Mouse (Mus musculus): ENCODE measurements around the gene Matn3. TPM values are rescaled to one million over a fixed set of nuclear protein-coding genes. Genes with fewer than 3 reads are reported as not detected.

Gene Matn3
- polyA plus RNA-seq (2011; ENCODE audit: insufficient read depth, insufficient read length, low replicate concordance, missing spikeins), result 0.67 TPM in 1 of 2 replicates, not detected in the other

DNA sequence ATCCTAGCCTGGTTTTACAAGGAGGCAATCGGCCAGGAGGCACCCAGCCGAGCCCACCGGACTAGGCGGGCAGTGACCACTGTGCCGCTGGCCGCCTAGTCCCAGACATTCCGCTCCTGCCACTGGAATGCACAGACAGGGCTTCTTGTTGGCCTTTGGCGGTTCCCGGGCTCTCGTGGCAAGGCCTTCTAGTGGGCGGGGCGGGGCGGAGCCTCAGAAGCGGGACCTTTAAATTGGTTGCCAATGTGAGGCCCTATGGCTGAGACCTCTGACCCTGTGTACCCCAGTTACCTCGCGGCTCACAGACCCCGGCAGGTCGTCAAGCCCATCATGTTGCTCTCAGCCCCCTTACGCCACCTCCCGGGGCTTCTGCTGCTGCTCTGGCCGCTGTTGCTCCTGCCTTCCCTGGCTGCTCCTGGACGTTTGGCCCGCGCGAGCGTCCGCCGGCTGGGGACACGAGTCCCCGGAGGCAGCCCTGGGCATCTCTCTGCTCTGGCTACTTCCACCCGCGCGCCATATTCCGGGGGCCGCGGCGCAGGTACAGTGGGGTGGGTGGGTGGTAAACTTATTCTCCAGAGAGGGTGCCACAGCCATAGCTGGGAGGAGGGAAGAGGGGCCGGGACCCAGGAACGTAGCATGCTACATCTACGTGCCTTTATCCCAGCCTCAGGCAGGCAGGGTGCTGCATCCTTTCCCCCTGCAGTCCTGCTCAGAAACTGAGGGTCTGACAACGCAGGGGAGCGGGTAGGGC, at the start of gene Matn3:
Gene Matn3 (plus strand): TSS at position 216 of the 751 bp plus-strand sequence.
- no peak within 1 kb of the TSS for H3K27ac ChIP-seq (ENCODE audit: control insufficient read depth, insufficient read depth, low read depth, low read length, poor library complexity)

DNA sequence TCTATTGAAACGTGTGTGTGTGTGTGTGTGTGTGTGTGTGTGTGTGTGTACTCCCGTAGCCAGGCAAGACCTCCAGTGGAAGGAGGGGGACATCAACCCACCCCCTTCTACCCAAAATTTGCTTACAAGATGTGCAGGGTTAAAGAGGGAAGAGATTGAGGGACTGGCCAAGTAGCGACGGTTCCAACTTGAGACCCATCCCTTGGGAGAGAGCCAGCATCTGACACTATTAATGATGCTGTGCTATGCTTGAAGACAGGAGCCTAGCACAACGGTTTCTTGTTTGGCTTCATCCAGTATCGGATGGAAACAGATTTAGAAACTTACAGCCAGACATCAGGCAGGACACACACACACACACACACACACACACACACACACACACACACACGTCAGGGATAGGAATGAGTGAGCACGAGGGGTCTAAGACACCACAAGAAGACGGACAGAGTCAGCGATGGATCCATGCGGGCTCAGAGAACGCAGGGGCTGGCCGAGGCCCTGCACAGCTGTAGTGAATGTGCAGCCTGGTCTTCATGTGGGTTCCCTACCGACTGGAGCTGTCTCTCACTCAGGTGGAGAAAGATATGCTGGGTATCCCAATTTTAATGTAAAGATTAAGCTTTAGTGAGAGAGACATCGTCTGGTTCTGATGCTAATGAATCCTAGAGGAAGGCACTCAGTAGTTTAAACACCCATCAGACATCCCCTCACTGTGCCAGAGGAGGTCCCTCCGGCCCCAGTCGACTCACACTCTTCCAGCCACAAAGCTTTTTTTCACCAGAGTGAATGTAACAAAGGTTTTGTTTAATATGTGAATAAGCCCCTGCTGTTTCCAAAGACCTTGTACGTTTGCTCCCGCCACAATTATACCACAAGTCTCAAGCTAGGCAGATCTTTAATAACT, 48.6 kb upstream of the Matn3 start:
- no peaks in the 10 kb centered on the region; the same call in none of the 2 replicates for H3K4me1 ChIP-seq (ENCODE audit: control insufficient read depth, insufficient read depth, low read length)
- 78% methylated on average over 19 of the region's 19 CpGs for WGBS
- no peak overlapping the region for H3K4me3 ChIP-seq (replicated peaks; ENCODE audit: control insufficient read depth, low read depth, low read length)
- TF ChIP-seq CTCF (IDR thresholded peaks at IDR 0.05; ENCODE audit: control insufficient read depth, insufficient read depth, low read length) (no peak), POLR2A (IDR thresholded peaks at IDR 0.05; ENCODE audit: borderline replicate concordance, control insufficient read depth, low read depth, low read length) (no peak)
- H3K27ac ChIP-seq (ENCODE audit: control insufficient read depth, insufficient read depth, low read depth, low read length, poor library complexity), result no peak overlapping the region

More for the DNA sequence above, at the start of gene Matn3:
- TF ChIP-seq CTCF (IDR thresholded peaks at IDR 0.05; ENCODE audit: control insufficient read depth, insufficient read depth, low read length) (no peak), POLR2A (IDR thresholded peaks at IDR 0.05; ENCODE audit: borderline replicate concordance, control insufficient read depth, low read depth, low read length) (no peak)
- WGBS, result 6% methylated on average over 42 of the region's 42 CpGs
- Histone ChIP-seq H3K4me3 (replicated peaks; ENCODE audit: control insufficient read depth, low read depth, low read length) (no peak within 1 kb of the TSS), H3K4me1 (ENCODE audit: control insufficient read depth, insufficient read depth, low read length) (no peaks in the 10 kb centered on the region; the same call in 1 of the 2 replicates)

DNA sequence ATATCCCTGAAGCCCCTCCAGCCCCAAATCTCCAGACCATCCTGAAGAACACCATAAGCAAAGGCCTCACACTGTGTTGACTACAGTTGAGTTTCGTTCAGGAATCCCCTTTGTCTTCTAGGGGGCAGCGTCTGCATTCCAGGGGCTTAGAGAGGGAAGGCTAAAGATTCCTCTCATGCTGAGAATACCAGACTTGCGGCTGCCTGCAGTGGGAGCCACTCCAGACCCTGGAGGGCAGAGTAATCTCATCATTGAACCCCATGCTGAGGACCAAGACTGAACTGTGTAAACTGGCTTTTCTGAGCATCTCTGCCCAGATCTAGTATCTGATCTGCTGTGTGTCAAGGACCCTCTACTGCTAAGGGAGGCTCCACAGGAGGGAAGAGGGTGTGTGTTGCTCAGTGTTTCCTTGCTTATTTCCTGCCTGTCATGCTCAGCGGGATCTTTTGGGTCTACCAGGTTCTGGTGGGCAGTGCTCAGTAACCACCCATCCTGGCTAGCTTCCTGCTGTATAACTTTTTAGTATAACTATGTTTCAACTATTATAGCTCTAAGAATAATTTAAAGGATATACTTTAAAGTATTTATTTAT, 47.5 kb upstream of the Matn3 start:
- Histone ChIP-seq H3K27ac (ENCODE audit: control insufficient read depth, insufficient read depth, low read depth, low read length, poor library complexity) (no peak overlapping the region), H3K4me1 (ENCODE audit: control insufficient read depth, insufficient read depth, low read length) (no peaks in the 10 kb centered on the region; the same call in none of the 2 replicates), H3K4me3 (replicated peaks; ENCODE audit: control insufficient read depth, low read depth, low read length) (no peak overlapping the region)
- 62% methylated on average over 4 of the region's 4 CpGs for WGBS
- TF ChIP-seq CTCF (IDR thresholded peaks at IDR 0.05; ENCODE audit: control insufficient read depth, insufficient read depth, low read length) (no peak), POLR2A (IDR thresholded peaks at IDR 0.05; ENCODE audit: borderline replicate concordance, control insufficient read depth, low read depth, low read length) (no peak)

DNA sequence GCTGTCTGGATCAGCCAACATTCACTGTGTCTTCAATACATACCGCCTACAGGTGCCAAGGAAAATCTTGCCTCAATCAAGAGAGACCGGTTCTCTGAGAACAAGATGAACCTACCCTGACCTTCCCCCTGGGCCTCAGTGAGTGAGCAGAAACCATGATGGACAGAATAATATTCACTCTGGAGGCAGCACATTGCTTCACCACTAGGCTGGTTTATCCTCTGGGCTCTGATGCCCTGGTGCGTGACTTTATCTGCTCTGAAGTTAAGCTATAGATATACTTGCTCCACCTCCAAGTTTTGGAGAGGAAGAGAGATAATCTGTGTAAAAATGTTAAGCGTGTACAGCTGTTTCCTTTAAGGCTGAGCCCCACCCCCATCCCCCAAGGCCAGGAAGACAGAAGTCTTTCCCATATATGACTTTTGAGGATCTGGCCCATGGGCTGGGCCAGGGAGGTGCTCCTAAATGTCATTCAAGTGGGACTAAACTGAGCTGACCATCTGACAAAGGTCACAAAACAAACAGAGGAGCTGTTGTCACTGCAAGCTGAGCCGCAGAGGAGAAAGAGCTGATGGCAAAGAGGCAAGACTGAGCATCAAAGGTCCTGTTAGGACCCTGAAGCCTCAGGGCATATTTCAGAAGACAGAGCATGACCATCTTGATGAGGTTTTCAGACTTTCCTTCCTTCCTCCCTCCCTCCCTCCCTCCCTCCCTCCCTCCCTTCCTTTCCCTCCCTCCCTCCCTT, 46.6 kb upstream of the Matn3 start:
- no peak for TF ChIP-seq POLR2A (IDR thresholded peaks at IDR 0.05; ENCODE audit: borderline replicate concordance, control insufficient read depth, low read depth, low read length)
- TF ChIP-seq CTCF (IDR thresholded peaks at IDR 0.05; ENCODE audit: control insufficient read depth, insufficient read depth, low read length), result no peak

DNA sequence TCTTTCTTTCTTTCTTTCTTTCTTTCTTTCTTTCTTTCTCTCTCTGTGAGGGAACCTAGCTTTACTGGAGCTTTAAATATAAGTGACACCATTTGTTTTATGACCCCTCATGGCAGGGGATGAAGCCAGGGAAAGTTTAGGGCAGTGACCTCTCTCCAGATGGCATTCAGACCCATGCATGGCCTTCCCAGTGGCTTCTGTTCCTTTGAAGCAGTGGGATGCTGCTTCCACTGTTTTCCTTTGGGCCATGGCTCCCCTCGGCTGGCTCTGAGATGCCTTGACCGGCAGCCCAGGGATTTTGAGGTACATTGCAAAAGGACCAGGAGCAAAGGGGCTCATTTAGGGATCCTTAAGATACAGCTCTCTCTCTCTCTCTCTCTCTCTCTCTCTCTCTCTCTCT, 45.8 kb upstream of the Matn3 start:
- Histone ChIP-seq H3K27ac (ENCODE audit: control insufficient read depth, insufficient read depth, low read depth, low read length, poor library complexity) (no peak overlapping the region), H3K4me3 (replicated peaks; ENCODE audit: control insufficient read depth, low read depth, low read length) (no peak overlapping the region), H3K4me1 (ENCODE audit: control insufficient read depth, insufficient read depth, low read length) (no peaks in the 10 kb centered on the region; the same call in none of the 2 replicates)
- no peak for TF ChIP-seq POLR2A (IDR thresholded peaks at IDR 0.05; ENCODE audit: borderline replicate concordance, control insufficient read depth, low read depth, low read length)
- TF ChIP-seq CTCF (IDR thresholded peaks at IDR 0.05; ENCODE audit: control insufficient read depth, insufficient read depth, low read length), result no peak
- WGBS, result 81% methylated on average over 2 of the region's 2 CpGs

More for the DNA sequence above, 46.6 kb upstream of the Matn3 start:
- Histone ChIP-seq H3K4me3 (replicated peaks; ENCODE audit: control insufficient read depth, low read depth, low read length) (no peak overlapping the region), H3K4me1 (ENCODE audit: control insufficient read depth, insufficient read depth, low read length) (no peaks in the 10 kb centered on the region; the same call in none of the 2 replicates), H3K27ac (ENCODE audit: control insufficient read depth, insufficient read depth, low read depth, low read length, poor library complexity) (no peak overlapping the region)
- 47% methylated on average over 5 of the region's 5 CpGs for WGBS

DNA sequence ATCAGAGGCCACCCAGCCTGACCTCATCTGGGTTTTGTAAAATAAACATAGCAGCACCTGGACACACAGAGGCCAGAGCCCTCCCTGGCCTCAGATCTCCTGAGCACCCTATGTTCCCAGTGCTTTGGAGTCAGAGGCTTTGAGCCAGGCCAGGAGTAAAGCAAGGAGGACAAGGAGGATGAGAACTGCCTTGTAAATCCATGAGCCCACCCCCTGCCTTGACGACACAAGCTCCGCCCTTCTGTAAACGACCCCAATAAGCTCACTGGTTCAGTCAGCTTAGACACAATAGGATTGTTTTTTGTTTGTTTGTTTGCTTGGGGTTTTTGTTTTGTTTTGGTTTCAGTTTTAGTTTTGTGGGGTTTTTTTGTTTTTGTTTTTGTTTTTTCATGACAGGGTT, 45.2 kb upstream of the Matn3 start:
- no peak overlapping the region for H3K4me3 ChIP-seq (replicated peaks; ENCODE audit: control insufficient read depth, low read depth, low read length)
- no peak overlapping the region for H3K27ac ChIP-seq (ENCODE audit: control insufficient read depth, insufficient read depth, low read depth, low read length, poor library complexity)
- whole genome bisulfite sequencing, result 72% methylated on average over 3 of the region's 3 CpGs
- no peak for TF ChIP-seq POLR2A (IDR thresholded peaks at IDR 0.05; ENCODE audit: borderline replicate concordance, control insufficient read depth, low read depth, low read length)
- no peak for TF ChIP-seq CTCF (IDR thresholded peaks at IDR 0.05; ENCODE audit: control insufficient read depth, insufficient read depth, low read length)
- no peaks in the 10 kb centered on the region; the same call in none of the 2 replicates for H3K4me1 ChIP-seq (ENCODE audit: control insufficient read depth, insufficient read depth, low read length)

DNA sequence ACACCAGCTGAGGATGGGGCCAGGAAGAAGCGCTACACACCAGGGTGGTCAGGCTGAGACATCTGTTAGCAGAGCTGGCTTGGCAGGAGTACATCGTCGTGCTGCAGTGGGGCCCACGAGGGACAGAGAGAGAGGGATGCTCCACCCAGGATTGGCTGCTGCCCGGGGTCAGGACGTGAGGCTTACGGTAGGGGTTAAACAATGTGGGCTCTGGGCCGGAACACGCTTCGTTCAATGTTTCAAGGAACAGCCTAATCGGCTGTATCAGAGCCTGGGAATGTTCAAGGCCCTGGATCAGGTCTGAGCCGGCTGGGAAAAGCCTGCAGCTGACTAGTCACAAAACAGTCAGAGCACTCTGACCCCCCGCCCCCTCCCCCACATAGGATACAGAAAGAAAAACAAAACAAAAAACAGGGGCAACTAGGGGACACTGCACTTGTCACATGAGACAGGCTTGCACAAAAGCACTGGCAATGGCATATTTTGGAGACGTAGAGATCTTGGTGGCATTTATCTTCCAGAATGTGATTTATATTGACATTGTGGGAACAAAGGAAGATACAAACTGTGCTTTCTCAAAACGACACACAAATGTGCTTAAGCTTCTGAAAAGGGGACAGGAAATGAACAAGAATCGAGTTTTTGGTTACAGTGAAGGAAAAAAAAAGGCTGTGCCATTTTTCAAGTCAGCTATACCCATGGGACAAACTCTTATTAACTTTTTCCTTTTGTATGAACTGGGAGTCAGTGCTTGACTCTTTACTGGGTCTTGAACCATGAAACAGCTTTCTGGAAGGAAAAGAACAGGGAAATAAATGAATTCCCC, 34.7 kb upstream of the Matn3 start:
- Histone ChIP-seq H3K4me3 (replicated peaks; ENCODE audit: control insufficient read depth, low read depth, low read length) (no peak overlapping the region), H3K4me1 (ENCODE audit: control insufficient read depth, insufficient read depth, low read length) (no peaks in the 10 kb centered on the region), H3K27ac (ENCODE audit: control insufficient read depth, insufficient read depth, low read depth, low read length, poor library complexity) (no peak overlapping the region)
- no peak for TF ChIP-seq POLR2A (IDR thresholded peaks at IDR 0.05; ENCODE audit: borderline replicate concordance, control insufficient read depth, low read depth, low read length)
- no peak for TF ChIP-seq CTCF (IDR thresholded peaks at IDR 0.05; ENCODE audit: control insufficient read depth, insufficient read depth, low read length)
- WGBS, result 52% methylated on average over 16 of the region's 16 CpGs
